Mouse (Mus musculus) urinary bladder, postnatal 4 days (tissue): Measurements from ENCODE around the gene Taf10.

Source experiments
- DNase-seq, 2 experiments: peaks; one replicate each; pipeline ENCODE4 v3.0.0; 2021 to 2022; ENCODE audit warnings: low spot score in 2 of 2

Taf10 gene

DNA sequence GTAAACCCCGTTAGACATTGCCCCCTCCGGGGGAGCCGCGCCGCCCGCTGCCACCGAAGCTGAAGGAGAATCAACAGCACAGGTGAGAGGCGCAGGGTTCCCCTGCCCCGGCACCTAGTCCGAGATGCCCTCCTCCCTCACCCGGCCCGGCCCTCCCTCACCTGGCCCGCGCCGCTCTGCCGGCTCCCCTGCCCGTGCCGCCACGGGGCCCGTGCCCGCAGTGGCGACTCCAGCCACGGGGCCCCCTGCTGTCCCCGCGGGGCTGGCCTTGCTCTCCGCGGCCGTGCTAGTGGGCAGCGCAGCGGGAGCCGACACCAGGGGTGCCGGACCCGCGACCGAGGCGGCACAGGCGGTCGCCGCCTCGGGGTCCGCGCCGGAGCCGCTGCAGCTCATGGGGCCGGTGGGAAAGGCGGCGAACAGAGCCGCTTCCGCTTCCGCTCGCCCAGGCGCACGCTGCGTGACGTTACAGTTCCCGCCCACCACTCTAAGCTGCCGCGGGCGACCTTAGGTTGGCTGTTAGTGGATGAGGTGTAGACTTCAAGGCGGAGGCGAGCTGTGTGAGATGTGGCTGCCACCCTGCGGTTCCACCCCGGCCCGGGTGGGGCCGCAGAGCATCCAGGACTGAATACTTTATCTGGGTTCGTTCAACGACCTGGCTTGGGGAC lies at the start of gene Taf10:
Gene Taf10 (minus strand): TSS at position 436 of the 665 bp plus-strand sequence.
- peak; percentile 78 to 88 for DNase-seq

GRCm38 (mm10) chr7:105793701-105794100 lies 49.5 kb upstream of the Taf10 start:
- no peak for DNase-seq

- DNase-seq: no peak
Observed at GRCm38 (mm10) chr7:105791147-105791546, 47.0 kb upstream of the Taf10 start.

DNA sequence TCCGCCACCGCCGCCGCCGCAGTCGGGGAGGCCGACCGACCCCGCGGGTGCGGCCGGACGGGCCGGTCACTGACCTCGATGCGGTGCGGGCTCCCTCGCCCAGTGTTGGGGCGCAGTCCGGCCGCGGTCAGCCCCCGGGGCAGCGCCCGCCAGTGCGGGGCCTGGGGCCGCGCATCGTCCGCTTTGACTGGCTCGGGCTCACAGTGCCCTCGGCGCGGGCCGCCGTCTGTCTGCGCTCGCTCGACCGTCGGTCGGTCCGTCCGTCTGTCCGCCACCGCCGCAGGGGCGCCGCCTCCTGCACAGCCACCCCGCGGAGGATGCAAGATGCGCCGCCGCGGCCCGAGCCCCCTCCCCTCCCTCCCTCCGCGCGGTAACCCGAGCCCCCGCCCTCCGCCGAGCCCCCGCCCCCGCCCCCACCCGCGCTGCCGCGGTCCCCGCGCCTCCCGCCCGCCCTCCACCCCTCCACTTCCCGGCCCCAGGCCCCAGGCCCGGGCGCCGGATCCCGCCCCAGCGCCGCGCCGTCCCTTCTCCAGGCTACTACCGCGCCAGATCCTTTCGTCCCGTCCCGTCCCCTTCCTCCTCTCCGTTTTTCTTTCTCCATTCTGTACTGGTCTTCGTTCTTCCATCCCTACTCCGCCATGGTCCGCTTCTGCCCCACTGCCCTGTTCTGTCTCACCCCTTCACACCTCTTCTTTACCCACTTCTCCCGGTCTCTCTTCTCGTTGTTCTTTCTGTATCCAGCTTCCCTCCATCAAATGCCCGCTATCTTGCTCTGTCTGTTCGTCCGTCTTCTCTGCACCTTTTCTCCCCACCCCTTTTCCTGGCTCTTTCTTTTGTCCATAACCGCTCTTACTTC lies 43.4 kb upstream of the Taf10 start, which contains the start of gene Dchs1:
Gene Dchs1 (minus strand): TSS at position 370 of the 856 bp plus-strand sequence.
- DNase-seq: no peak

DNA sequence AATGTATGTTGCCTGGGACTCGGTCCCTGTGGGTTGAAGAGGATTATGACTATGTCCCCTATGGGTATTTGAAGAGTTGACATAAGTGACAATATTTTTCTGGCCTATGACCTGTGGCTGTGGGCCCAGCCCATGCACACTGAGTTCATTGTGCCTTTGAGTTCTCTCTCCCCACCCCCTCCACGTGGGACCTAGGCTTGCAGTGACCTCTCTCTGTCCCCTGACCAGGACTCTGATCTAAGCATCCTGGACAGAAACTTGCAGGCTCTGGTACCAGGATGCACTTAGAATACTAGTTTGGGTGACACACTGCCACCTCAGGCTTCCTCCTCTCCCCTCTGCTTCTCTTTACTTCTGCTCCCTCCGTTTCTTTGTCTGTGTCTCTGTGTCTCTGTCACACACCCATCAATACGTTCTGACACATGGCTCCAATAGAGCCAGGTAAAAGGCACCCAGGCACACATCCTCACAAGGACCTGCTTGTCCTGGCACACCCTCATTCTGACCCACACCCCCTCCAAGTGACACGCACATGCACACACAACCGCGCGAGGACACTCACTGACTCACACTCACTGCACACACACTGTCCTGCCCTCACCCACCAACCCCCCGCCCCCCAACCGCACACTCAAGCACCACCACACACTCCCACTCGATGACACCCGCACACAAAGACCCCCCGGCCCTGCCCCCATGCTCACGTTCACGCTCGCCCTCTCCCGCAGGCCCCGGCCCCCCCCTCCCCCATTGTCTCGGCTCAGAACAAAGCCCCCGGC lies 42.5 kb upstream of the Taf10 start:
- no peak for DNase-seq

DNA sequence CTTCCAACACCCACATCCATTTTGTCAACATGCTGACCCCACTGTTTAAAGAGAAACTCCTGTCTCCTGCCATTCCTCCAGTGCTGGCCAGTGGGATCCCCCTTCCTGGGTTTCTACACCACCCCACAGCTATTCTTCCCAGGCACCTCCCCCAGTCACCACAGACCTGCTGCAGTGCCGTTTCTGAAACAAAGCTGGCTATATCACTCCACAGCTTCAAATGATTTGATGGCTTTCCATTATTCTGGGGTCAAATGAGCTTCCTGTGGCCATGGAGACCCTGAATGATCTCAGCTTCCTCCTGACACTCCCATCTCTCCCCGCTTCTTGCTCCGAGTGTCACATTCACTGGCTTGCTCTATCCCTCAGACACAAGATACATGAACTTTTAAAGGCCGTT lies 40.4 kb upstream of the Taf10 start:
- no peak for DNase-seq

GRCm38 (mm10) chr7:105783861-105784260 lies 39.7 kb upstream of the Taf10 start:
- no peak for DNase-seq

- DNase-seq: no peak
Observed at GRCm38 (mm10) chr7:105778553-105779265, 34.5 kb upstream of the Taf10 start.

DNA sequence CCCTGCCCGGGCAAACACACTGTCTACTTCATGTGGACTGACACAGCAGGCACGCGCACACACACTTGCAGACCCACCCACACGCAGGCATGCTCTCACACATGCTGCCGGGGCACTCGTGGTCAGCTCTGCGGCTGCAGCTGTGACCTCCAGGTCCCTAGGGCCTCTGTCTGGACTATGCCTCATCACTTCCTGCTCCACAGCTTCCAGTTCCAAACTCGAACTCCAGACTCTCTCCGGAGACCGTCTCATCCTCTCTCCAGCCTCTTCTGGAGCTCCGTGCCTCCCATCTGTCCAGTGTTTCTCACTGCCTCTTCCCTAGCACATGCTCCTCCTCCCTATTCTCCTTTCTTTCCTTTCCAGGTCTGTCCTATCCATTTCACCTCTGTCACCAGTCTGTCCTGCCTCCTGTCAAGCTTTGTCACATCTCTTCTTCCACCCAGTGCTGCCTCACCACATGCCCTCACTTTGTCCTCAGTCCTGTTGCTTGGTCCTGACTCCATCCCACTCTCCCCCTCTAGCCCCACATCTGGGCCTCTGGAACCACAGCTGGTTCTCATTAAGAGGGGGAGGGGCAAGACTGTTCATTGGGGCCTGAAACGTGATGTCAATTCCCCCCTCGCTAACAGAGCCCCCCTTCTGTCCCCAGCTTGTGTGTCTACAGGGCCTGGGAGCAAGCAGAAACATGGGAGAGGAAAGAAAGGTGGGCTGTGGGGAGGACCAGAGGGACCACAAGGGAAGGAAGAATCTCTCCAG lies 33.8 kb upstream of the Taf10 start:
- peak in 1 of 2 experiments; percentile 60 for DNase-seq

GRCm38 (mm10) chr7:105777316-105777715 lies 33.2 kb upstream of the Taf10 start:
- no peak for DNase-seq

- DNase-seq: no peak
Observed at GRCm38 (mm10) chr7:105776026-105776425, 31.9 kb upstream of the Taf10 start.

GRCm38 (mm10) chr7:105774661-105775060 lies 30.5 kb upstream of the Taf10 start:
- no peak for DNase-seq

DNA sequence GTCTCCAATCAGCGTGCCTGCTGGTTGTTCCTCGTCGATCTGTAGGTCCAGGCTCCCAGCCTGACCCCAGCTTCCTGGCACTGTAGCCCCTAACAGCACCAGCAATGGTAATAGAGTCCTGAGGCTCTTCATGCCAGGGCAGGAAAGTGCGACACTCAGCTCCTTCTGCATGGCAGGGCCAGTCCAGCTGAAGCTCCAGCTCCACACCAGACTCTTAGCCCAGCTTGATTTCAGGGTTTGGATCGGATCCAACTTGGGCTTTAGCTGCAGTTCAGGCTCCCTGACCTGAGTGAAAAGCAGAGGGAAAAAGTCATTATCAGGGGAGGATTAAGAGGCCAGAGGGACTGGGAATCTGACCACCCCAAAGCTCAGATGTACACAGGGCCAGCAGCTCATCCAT lies 28.9 kb upstream of the Taf10 start:
- DNase-seq: no peak

DNA sequence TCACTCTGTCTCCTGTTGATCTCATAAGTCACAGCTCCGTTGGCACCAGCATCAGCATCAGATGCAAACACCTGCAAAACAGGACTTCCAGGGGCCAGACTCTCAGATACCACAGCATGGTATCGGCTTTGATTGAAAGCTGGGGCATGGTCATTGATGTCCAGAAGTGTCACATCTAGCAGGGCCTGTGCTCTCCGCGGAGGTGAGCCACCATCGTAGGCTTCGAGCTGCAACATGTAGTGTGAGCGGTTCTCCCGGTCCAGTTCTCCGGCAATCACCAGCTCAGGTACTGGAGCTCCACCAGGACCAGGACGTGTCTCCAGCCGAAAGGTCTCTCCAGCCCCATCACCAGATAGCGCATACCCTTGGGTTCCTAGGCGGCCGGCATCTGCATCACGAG lies 28.2 kb upstream of the Taf10 start:
- no peak for DNase-seq

DNA sequence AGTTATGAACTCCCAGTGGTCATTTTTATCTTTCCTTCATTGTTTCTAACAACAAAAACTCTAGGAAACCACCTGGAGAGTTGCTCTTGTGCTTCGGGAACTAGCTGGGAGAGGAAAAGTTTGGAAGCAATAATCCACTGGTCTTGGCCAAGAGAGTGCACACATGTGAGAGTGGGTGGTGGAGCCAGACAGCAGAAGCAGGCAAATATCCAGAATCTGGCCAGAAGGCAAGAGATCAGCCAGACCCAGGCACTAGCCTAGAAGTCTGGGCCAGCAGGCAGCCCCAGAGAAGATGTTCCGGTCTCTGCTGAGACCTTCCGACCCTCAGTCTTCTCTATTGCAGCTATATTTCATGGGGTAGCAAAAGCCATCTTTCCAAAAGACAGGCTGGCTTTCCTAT lies 25.8 kb upstream of the Taf10 start:
- no peak for DNase-seq

DNA sequence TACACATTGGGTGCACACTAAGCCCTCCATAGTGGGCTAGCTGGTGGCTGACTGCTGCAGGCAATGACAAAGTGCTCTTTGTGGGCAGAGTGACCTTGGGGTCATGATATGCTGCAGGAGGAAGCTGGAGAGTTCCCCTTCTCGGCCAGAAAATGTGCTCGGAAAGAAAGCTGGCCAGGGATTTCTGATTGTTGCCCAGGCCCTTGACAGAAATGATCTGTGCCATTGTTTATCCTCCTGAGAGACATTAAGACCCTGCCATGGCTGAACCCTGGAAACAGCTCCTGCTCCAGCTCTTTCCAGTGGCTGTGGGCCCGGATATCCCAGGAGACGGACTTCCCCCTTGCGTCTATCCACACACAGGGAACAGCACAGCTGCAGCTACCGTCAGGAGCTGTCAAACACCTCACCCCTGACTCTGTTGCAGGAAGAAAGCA lies 23.6 kb upstream of the Taf10 start:
- DNase-seq: no peak

DNA sequence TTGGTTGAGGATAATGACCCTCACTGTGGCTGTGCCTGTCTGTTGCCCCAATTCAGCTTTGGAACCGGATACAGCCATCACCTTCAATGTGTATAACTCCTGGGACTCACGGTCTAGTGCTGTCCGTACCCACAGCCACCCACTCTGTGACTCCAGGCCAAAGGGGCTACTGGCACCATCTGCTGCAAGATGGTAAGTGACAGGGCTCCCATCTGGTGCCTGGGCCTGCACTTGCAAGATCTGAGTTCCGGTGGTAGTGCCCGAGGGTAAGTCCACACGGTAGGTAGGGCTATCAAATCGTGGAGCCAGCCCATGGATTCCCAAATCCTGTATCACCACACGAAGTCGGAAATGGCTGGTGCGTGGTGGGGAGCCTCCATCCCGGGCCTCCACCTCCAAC lies 20.2 kb upstream of the Taf10 start:
- DNase-seq: no peak

- DNase-seq: peak in 1 of 2 experiments; percentile 58
Observed at GRCm38 (mm10) chr7:105762517-105763270, 18.5 kb upstream of the Taf10 start.

- DNase-seq: no peak
Observed at GRCm38 (mm10) chr7:105761813-105762484, 17.8 kb upstream of the Taf10 start.
